Mouse (Mus musculus) liver, adult (tissue): Measurements from ENCODE around the gene 1600014C23Rik.

Source experiments
- GATA4 ChIP-seq: IDR thresholded peaks from 2 replicates; pipeline ENCODE4 v1.6.1; 2014; ENCODE audit warnings: mild to moderate bottlenecking, low read length; ENCODE audit not compliant: insufficient replicate concordance

The 1600014C23Rik gene

GRCm38 (mm10) chr17:45736311-45737077 is 2.9 kb upstream of the 1600014C23Rik start:
- TF ChIP-seq GATA4, result no peak

- no peak for TF ChIP-seq GATA4
These were observed 2.0 kb upstream of the 1600014C23Rik start for GRCm38 (mm10) chr17:45735382-45736310.

- TF ChIP-seq GATA4, result no peak
These were observed 1.2 kb upstream of the 1600014C23Rik start for GRCm38 (mm10) chr17:45734881-45735280.

- no peak for TF ChIP-seq GATA4
These were observed 689 bp upstream of the 1600014C23Rik start for GRCm38 (mm10) chr17:45734333-45734732.

GRCm38 (mm10) chr17:45733038-45733734 is 458 bp downstream of the 1600014C23Rik start:
- no peak for TF ChIP-seq GATA4

GRCm38 (mm10) chr17:45731172-45731864 is 2.3 kb downstream of the 1600014C23Rik start:
- TF ChIP-seq GATA4, result no peak

- no peak for TF ChIP-seq GATA4
These were observed 2.9 kb downstream of the 1600014C23Rik start for GRCm38 (mm10) chr17:45730696-45731095.

- TF ChIP-seq GATA4, result no peak
These were observed 4.3 kb downstream of the 1600014C23Rik start for GRCm38 (mm10) chr17:45729387-45729786.

GRCm38 (mm10) chr17:45727983-45728723 is 5.5 kb downstream of the 1600014C23Rik start:
- TF ChIP-seq GATA4, result no peak

GRCm38 (mm10) chr17:45727481-45727880 is 6.2 kb downstream of the 1600014C23Rik start:
- no peak for TF ChIP-seq GATA4

GRCm38 (mm10) chr17:45726249-45726648 is 7.4 kb downstream of the 1600014C23Rik start:
- TF ChIP-seq GATA4, result no peak

- TF ChIP-seq GATA4, result no peak
These were observed 9.1 kb downstream of the 1600014C23Rik start for GRCm38 (mm10) chr17:45724574-45724921.

- TF ChIP-seq GATA4, result no peak
These were observed 9.7 kb downstream of the 1600014C23Rik start for GRCm38 (mm10) chr17:45723732-45724573.

GRCm38 (mm10) chr17:45718323-45718722 is 15.3 kb downstream of the 1600014C23Rik start:
- TF ChIP-seq GATA4, result no peak

GRCm38 (mm10) chr17:45711525-45711924 is 22.1 kb downstream of the 1600014C23Rik start:
- no peak for TF ChIP-seq GATA4
